Mouse (Mus musculus): Measurements from ENCODE around the gene Pigk.
A peak's percentile ranks its signal among the peaks of the same experiment; 100 is the strongest.
"Not testable (repeated sequence)": the region's sequence is repeated elsewhere in the genome, so short reads cannot be mapped to it uniquely, and the experiment has no call there.

The Pigk gene

GRCm38 (mm10) chr3:152770056-152770455, 56.2 kb downstream of the Pigk start:
- DNase-seq = no peak

- no peak for DNase-seq
These were observed 62.5 kb downstream of the Pigk start for GRCm38 (mm10) chr3:152776363-152776762.

GRCm38 (mm10) chr3:152776872-152777540, 63.1 kb downstream of the Pigk start:
- no peak for DNase-seq

DNA sequence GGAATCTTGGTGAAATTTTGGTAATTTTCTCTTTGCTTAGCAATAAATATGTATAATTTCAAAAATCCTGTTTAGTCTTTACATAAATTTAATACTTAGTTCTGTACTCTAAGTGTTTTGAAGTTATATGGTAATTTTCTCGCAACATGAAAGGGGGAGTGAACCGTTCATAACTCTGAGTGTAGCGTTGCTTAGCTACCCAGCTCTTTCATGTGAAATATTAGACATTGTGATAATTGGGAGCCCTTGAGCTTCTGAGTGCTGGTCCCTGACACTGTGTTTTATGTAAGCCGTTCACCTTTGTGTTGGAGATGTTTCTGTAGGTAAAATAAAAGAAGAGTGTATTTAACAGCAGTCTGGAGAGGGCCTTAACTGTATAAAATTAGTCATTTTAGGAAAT, 65.9 kb downstream of the Pigk start:
- no peak for DNase-seq

GRCm38 (mm10) chr3:152783792-152784191, 69.9 kb downstream of the Pigk start:
- peak; percentile 61 for DNase-seq

DNA sequence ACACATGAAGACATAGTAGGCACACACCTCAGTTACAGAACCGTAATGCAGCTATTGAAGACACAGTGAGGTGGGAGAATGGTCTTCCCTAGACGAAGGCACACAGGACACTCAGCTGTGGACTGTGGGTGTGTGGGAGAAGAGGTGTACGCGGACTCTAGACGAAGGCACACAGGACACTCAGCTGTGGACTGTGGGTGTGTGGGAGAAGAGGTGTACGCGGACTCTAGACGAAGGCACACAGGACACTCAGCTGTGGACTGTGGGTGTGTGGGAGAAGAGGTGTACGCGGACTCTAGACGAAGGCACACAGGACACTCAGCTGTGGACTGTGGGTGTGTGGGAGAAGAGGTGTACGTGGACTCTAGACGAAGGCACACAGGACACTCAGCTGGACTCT, 70.5 kb downstream of the Pigk start:
- not testable (repeated sequence) for DNase-seq

DNA sequence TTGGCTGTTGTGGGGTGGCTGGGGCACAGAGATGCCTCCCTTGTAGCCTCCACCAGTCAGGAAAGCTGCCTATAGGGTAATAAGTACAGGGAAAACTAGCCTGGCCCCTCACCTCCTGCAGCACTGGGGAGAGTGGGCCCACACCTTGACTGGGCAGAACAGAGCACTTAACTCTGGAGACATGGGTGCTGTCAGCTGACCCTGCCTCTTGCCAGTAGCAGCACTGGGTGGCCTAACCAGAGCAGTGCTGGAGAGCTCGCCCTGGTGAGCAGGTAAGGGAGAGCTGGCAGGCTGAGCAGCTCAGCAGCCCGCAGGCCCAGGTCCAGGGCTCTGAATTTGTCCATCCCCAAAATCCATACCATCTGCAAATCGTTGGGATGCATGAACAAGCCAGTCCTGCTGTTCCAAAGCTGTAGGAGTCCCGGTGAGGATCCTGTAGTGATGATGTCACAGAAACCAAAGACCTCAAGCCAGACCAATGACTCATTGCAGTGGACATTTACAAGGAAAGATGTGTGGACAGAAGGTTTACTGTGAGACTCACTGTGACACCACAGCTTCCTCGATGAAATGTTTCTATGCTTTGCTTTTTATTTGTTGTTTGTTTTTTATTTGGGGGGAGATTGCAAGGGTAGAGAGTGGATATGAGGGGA, 74.5 kb downstream of the Pigk start:
- not testable (repeated sequence) for DNase-seq

GRCm38 (mm10) chr3:152792601-152793000, 78.7 kb downstream of the Pigk start:
- DNase-seq = no peak

DNA sequence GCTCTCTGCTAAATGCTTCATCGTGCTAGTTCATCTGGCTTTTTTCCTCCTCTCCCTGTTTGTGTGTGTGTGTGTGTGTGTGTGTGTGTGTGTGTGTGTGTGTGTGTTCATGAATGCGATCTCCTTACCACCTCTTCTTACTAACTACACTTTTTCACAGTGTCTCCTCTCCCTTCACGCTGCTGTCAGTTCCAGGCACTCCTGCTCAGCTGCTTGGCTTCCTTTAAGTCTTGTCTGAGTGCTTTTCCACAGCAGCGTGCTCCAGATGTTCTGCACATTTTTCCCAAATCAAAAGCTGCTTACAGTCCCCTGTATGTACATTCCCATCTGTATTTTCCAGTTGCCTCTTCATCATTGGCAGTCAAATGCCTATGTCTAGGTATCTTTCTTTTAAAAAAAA, 79.1 kb downstream of the Pigk start:
- no peak for DNase-seq

GRCm38 (mm10) chr3:152796216-152796615, 82.3 kb downstream of the Pigk start:
- DNase-seq = no peak

- DNase-seq = no peak
These were observed 83.5 kb downstream of the Pigk start for GRCm38 (mm10) chr3:152797354-152797753.

DNA sequence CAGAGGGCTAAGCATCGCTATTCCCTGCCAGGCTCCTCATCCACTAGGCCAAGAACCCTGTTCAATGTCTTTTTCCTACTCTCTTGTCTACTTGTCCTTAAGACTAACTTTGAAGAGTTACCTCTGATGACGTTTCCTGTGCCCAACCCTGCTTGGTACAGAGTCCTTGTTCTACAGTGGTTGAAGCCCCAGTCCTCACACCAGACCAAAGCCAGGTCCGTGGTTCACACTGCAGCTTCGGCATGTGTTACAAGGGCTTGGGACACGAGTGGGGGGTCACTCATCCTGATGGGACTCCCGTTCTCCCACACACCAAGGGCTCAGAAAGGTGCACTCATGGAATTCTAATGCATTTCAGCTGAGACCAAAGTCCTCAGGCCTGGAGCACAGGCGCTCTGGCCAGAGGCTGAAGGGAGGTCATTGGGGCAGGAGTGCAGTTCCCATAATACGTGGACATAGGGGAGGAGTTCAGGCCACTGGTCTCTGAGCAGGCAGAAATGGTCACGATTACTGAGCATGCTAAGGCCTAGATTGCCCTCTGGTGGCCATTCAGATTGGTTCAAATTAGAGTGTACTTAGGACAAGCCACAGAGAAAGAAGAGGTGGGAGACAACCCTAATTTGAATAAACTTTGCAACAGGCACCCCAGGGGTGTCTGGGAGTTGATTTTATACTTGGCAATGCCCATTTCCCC, 86.0 kb downstream of the Pigk start:
- DNase-seq = peak; percentile 30

GRCm38 (mm10) chr3:152813905-152814304, 100.0 kb downstream of the Pigk start:
- DNase-seq = no peak

DNA sequence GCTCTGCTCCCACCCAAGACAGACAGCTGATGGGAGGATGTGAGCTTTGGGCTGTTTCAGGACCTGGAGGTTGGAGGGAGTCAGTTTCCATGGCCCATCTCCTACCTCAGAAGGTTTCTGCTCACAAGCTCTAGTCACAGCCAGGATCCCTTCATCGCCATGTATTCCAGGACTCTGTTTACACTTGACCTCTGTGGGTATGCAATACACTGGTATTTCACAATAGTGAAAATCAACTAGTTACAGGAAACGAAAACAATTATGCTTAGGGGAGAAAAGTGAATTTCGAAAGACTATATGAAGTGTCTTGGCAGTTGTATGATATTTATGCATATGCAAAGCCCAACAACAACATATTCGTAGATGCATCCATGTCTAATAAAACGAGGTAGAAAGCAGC, 101.2 kb downstream of the Pigk start:
- no peak for DNase-seq

- DNase-seq = no peak
These were observed 106.5 kb downstream of the Pigk start for GRCm38 (mm10) chr3:152820406-152820805.

DNA sequence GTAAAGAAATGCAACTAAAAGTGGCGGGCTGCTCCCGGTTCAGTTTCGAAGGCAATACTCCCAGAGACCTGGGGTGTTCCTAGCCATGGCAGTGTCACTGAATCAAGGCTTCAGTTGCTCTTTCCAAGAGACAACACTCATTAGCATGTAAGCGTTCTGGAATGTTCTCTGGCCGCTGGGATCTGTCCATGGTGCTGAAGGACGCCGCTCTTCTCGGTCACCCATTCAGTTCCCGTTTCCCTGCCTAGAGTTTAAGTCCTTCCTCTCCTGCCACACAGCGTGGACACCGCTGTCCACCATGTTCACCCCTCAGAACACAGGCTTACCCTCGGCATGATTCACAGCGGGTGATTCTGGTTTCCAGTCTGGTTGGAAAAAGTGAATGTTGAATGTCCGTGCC, 107.3 kb downstream of the Pigk start:
- no peak for DNase-seq

GRCm38 (mm10) chr3:152831377-152831776, 117.5 kb downstream of the Pigk start:
- no peak for DNase-seq

- DNase-seq = no peak
These were observed 118.1 kb downstream of the Pigk start for GRCm38 (mm10) chr3:152831974-152832373.

DNA sequence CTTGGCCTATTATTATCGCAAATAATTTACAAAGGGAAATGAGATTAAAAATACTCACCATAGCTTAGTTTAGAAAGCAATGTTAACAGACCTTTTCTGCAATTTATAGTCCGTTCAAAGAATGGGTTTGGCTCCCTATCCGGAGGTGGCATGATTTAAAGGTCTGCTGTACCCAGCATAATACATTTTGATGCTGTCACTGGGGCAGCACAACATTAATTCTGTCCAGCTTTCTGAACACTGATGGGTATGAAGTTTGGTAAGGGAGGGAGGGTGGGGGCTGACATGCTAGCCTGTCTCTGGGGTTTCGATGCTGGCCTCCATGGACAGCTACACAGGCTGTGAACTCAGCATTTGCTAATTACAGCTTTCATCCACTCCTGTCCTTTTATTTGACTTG, 118.5 kb downstream of the Pigk start:
- no peak for DNase-seq

DNA sequence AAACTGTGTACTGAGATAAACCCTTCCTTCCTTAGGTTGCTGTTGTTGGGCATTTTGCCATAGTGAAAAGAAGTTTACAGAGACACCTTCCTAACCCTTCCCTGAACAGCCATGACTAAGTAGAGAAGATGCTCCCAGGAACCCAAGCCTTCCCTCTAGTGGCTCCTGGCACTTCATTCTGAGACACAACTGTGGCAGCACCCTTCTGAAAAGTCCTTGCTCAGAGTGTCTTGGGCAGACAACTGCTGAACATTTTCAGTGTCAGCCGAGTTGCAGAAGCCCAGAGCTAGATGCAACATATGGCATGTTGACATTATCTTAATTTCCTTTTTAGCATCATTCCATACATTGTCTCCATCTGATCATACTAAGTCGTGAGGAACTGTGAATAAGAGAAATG, 123.5 kb downstream of the Pigk start:
- no peak for DNase-seq

DNA sequence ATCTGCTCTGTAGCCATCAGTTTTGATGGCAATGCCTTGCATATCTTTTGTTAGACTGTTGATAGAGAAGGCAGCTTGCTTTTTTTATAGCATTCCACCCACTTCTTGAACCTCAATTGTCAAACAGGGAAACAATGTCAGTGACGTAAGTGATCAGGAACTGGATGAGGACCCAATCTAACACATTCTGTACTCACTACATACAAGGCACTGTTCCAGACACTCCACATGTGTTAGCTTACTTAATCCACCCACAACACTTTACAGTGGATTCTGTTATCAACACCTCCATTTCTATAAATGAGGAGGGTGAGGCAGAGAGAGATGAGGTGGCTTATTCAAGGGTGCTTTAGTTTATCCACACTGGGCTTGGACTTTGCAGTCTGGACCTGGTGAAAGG, 124.0 kb downstream of the Pigk start:
- DNase-seq = peak; percentile 46

- DNase-seq = peak; percentile 17
These were observed 127.4 kb downstream of the Pigk start for GRCm38 (mm10) chr3:152841264-152841663.

DNA sequence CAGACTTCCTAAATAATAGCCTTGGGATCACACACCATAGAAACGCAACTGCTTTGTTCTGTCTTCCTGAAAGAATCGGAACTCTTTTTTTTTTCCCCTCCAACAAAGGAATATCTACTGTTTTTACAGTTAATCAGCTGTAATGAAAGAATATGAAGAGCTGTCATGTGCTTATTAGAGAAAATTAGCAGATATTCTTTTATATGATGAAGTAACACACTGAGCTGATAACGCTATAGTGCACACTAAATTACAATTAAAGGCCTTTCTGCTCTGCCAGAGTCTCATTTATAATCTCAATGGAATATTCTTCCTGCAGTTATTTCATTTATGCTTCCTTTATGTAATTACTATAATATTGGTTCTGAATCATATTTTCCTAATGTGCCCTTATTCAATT, 128.7 kb downstream of the Pigk start:
- DNase-seq = no peak

DNA sequence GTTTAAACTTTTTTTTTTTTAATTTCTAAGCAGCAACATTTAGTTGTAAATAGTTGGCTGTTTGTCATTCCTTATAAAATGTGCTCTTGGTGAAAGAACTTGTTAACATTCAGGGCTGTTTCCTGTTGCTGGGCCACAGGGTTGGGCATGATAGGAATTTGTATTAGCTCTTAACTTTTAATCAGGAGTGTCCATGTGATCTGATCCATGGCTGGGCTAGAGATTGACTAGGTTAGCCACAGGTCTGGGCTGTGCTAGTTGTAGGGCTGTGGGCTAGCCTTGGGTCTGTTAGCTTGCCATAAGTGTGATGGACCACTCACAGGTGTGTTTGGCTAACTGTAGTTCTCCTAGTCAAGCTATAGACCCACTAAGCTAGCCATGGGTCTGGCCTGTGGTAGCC, 130.0 kb downstream of the Pigk start:
- no peak for DNase-seq

Data from right cerebral cortex, adult 18-20 months (tissue).